Mouse (Mus musculus) gastrocnemius, postnatal 14 days (tissue): ENCODE data around the gene Ngb. TPM values are rescaled to one million over a fixed set of nuclear protein-coding genes. Genes with fewer than 3 reads are reported as not detected.

Experiments used
- DNase-seq: peaks from one replicate; pipeline ENCODE4 v3.0.0; 2021; ENCODE audit warnings: mixed read lengths
- intact Hi-C: fragments of 180-260 bp; cut with DNase I; formaldehyde crosslinking; loops from one replicate; pipeline ENCODE4 v1.15.1; 2025; ENCODE audit warnings: low total_unique reads
- total RNA-seq, 2 experiments: library from RNA; stranded (reverse); gene quantifications; 2 replicates each; pipeline ENCODE4 v1.2.3; 2021

The Ngb gene
- total RNA-seq, 2 experiments from 2014 or later = 0.27 TPM; not detected in 1

DNA sequence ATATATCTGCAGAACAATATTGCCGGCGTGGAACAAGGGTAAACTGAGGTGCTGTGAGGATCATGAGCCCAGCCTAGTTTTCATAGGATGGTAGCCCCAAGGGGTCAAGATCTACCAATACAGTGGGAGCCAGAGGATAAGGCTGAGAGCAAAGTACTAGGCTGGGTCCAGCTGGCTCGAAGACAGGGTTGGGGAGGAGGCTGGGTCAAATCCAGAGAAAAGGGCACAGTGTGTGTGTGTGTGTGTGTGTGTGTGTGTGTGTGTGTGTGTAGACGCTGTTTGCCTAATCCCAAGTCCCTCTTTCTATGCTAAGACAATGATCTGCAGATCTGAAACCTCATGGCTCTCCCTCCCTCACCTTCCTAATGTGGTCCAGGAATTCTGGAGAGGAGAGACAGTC, 2.0 kb downstream of the Ngb start:
- no peak for DNase-seq
- intact Hi-C loops = no loop called here

DNA sequence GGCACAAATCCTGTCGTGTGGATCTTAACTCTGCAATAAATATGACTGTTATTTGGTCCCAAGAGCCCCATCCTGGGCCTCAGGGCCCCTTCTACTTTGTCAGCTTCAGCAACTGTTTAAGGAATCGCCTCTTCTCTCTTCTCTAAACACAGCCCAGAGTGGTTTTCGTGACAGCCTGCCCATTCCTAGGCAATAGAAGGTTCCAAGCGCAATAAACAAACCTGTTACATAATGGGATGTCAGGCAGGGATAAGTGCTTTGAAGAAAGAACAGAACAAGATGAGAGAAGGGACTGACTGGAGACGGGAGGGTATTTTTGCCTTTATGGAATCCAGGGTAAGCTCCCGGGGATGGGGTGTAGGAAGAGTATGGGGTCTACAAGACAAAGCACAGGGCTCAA, 8.7 kb downstream of the Ngb start:
- DNase-seq = no peak

DNA sequence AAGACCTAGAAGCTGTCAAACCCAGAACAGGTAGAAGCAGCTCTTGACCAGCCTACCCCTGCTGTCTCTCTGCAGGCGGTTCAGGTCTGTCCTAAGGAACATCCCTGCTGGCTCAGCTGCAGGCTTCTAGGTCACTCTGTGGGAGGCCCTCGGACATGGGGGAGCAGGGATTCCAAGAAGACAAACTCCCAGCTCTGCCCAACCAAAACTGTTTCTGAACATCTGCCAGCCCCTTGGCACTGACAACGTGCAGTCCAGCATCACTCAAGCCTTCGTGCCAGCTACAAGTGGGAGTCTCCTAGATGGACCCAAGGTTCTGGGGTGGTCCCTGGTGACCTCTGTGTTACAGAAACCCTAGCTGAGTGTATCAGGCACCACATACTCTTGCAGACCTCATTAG, 9.1 kb downstream of the Ngb start:
- DNase-seq = no peak
- intact Hi-C loops = no loop called here

More for the DNA sequence above, 8.7 kb downstream of the Ngb start:
- intact Hi-C loops = no loop called here

DNA sequence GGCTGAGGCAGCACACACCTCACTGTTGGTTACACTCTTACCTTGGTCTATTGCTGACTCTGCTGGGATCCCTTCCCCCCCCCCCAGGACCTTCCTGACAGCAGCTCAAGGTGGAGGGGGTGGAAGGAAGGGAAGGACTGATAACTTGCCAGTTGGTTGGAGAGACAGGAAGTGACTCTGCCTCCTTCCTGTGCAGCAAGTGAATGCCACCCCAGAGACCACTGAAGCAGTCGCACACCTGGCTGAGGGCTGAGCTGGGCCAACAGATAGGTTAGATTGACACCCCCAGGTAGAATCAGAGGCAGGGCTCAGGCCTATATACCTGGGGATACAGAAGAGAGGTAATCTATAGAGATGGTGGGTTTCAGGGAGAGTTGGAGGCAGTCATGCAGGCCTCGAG, 10.4 kb downstream of the Ngb start:
- intact Hi-C loops = no loop called here
- no peak for DNase-seq

DNA sequence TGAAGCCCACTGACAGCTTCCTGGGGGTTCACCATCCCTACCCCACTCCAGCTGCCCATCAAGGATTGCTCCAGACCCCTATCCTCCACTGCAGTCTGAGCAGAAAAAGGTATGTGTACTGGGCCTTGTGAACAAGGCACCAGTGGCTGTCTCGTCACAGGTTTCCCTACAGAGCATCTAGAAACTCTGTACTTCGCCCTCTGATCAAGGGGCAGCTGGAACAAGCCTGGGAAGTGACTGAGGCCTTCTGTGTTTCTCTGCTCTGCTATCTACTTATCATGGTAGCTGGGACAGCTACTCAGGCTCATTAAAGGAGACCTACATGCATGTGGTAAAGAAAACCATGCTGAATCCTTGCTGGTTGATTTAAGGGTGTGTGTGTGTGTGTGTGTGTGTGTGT, 12.6 kb downstream of the Ngb start:
- intact Hi-C loops = no loop called here
- no peak for DNase-seq

DNA sequence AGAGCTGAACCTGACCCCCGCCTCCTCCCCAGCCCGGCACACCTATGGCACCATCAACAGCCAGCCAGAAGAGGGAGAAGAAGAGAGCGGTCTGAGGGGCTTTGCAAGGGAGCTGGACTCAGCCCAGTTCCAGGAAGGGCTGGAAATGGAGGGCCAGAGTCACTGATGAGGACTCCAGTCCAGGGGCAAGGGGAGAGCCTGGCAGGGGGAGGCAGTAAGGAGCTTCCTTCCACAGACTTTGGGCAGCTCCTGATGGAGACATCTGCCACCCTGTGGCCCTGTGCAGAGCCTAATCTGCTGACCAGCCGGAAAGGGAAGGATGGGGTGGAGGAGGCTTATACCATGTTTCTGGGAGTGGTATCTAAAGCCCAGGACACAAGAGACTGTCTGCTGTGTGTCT, 13.1 kb downstream of the Ngb start:
- intact Hi-C loops = no loop called here
- DNase-seq = no peak

DNA sequence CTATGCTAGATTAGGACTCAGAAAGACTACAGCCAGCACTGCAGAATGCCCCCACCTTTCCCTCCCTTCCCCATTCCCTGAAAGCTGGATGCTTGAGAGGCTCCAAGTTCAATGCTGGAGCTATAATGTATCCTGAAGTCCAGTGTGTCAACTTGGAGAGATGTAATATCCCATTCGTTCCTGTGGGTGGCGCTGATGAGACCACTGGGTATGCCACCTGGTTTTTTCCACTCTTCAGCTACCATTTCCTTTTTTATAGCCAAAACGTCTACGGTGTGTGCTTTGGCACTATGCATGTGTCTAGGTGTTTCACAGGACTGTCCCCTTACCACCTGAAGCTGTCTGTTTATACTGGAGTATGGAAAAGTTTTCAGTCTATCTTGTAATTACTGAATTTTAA, 14.0 kb downstream of the Ngb start:
- DNase-seq = no peak
- intact Hi-C loops = no loop called here

DNA sequence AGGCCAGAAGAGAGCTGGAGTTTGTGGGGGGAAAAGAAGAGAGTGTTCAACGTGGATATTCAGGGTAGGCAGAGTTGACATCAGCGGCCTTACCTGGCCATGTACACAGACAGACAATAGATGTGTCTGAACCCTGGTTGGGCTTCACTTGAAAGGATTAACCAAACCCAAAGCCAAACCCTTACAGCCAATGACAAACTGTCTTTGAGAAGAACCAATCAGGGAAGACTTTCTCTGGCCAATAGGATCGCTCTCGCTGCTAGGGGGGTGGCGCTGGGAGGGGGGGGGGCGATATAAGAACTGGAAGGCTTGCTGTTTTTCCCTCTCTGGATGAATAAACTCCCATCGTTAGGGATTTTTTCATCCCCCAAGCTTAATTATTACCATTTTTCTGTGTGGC, 15.1 kb downstream of the Ngb start:
- intact Hi-C loops = no loop called here
- no peak for DNase-seq

DNA sequence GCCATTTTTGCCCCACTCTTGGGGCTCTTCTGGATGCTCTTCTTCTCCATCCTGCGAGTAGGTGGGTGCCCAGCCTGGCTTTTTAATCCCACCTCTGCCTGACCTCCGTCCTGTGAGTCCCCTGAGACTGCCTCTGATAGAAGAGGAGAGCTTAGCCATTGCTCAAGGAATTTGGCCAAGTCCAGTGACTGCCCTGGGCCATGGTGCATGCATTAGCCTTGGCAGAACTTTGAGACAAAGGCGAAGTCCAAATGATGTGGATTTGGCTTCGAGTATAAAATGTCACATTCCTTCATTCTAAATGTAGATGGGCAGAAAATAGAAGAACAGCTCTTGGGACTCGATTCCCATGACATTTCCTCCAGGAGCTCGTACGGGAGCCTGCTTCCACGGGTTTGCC, 19.5 kb downstream of the Ngb start:
- DNase-seq = no peak
- intact Hi-C loops = no loop called here

DNA sequence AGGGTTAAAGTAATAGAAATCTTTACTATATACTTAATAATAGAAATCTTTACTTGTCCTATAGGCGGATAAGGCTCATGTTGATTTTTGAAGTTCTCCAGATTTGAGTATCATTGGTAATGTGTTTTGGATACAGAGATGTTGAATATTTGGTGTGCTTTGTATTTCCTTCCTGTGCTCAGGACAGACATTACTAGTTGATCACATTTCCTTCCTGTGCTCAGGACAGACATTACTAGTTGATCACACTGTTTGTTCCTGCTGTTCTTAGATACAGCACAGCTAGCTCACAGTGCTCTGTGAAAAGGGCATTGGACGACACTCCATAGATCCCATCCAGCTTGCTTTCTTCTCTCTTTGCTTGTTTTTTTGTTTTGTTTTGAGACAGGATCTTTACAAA, 25.7 kb downstream of the Ngb start:
- intact Hi-C loops = no loop called here
- DNase-seq = no peak

DNA sequence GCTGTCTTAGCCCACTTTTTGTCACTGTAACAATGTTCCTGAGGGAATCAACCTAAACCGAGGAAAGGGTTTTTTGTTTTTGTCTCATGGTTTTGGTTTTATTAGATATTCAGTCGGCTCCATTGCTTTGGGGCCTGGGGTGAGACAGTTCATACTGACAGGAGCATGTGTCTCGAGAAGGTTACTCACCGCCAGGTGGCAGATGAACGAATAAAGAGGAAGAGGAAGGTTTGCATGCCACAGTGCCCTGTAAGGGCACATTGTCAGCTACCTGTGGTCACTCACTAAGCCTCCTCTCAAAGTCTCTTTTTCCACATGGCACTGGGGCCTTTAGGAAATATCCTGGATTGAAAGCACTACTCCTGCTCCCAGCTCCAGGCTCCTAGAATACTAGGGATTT, 31.8 kb downstream of the Ngb start:
- DNase-seq = no peak
- intact Hi-C loops = no loop called here

DNA sequence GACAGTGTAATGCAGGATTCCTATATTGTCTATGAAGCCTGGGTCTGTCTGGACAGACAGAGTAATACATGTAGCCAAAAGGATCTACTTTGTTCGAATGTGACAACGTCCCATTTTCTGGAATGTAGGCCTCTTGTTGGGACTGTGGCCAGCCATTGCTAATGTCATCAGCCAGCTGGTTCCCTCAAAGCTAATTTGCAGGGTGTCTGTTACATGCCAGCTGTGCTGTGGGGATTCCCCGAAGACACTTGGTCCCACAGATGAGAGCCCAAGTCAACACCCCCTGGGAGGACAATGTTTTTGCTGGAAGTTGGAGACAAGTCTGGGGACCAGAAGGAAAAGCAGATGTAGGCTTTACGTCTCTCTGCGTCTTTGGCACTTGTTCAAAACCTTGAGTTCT, 35.9 kb downstream of the Ngb start:
- DNase-seq = peak; percentile 24
- intact Hi-C loops = no loop called here

DNA sequence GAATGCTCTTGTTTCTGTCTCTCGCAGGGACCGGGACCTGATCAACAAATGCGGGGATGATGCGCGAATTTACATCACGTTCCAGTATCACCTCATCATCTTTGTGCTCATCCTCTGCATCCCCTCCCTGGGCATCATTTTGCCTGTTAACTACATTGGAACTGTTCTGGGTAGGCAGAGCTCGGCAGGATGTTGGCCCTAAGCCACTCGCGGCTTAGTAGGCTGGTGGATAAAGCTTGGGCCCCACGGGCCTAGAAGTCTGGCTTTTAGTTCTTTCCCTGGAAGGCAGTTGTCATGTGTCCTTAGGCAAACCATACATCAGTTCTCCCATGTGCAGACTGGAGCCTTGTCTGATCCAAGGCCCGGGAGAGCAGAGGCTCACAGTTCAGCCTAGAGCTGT, 36.9 kb downstream of the Ngb start:
- DNase-seq = no peak
- intact Hi-C loops = no loop called here

DNA sequence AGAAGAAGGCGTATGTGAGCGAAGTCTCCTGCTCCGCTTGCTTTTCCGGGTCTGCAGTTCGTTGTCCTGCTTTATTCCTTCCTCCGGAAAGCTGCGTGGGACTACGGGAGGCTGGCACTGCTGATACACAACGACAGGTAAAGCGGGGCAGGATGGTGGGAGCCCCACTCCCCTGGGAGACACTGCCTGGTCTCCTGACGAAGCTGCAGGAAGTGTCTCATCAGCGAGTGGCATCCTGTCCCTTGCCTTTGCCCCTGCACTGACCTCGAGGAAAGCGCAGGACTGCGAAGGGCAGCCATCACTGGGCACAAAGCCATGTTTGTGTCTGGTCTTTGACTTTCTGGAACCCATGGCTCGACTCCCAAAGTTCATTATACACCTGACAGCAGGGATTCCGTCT, 45.3 kb downstream of the Ngb start:
- no peak for DNase-seq
- intact Hi-C loops = loop anchor here (5.0 kb wide), 1 partner anchor 55 kb away; no protein-coding TSS in a partner anchor

DNA sequence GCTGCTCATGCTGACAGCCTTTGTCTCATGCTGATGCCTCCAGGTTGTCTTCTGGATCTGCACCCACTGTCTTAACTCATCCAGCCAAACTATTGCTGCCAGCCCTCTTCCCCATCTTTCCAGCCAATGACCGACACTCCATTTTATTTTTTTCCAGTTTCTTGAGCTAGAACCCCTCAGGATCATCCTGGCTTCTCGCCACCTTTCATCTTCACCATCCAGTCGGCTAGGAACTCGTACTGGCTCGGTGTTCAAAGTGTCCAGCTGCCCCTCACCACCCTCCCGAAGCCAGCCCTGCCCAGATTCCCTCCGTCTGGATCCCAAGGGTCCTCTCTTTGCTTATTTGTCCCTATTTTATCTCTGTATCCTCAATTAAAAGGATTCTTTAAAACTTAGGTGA, 47.5 kb downstream of the Ngb start:
- no peak for DNase-seq
- intact Hi-C loops = loop anchor here (5.0 kb wide), 1 partner anchor 53 kb away; no protein-coding TSS in a partner anchor

DNA sequence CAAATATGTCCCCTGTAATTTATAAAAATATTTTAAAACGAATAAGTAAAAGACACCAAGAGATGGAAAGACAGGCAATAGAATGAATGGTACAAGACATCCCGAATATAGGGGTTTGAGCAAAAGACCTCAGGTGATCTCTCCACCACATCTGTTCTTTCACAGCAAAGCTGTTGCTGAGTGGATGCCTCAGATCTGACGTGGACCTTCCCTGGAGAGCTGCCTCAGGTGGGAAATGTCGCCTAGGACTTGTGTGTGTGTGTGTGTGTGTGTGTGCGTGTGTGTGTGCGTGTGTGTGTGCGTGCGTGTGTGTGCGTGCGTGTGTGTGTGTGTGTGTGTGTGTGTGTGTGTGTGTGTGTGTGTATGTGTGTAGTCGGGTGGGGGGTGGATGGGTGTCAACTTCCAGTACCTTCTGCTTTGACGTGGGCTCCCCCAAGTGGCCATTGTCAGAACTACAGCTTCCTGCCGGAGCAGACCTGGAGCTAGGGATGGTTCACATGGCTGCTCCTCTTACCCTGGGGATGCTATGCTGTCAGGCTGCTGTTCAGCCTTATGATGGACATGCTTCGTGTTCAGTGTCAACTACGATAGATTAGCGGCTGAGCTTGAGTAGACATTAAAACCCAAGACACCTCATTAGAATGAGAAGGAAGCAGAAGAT, 49.5 kb downstream of the Ngb start:
- DNase-seq = peak; percentile 77
- intact Hi-C loops = no loop called here

DNA sequence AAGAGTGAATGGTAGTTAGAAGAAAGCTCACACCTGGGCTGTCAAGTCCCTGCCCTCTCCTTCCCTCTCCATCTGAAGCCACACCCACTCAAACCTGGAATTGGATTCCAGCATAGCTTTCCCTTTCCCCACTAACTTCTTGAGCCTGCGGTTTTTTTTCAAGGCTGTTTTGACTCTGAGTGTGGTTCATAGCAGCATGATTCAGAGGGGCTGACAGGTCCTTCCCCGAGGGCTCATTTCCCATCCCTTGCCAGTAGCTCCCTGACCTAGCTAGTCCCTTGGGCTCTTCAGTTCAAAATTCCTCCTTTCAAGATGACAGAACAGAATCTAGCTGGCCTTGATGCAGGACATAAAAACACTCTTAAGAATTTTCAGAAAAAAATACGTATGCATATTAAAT, 54.8 kb downstream of the Ngb start:
- intact Hi-C loops = loop anchor here (5.0 kb wide), 1 partner anchor 280 kb away; no protein-coding TSS in a partner anchor
- no peak for DNase-seq

Other genes starting within 250 kb of the Ngb start
- 10 to 100 TPM; 41.8 to 42.8 TPM for gene Irf2bpl, start 217.7 kb downstream of the Ngb start, total RNA-seq
- 10 to 100 TPM; 20.2 to 20.3 TPM for gene Cipc, start 155.5 kb downstream of the Ngb start, total RNA-seq
- not detected for gene Zdhhc22, start 112.1 kb downstream of the Ngb start, total RNA-seq
- under 1 TPM; 0.07 to 0.10 TPM for gene Tmem63c, start 81.2 kb downstream of the Ngb start, total RNA-seq
- 10 to 100 TPM; 41.5 to 41.7 TPM for gene Gstz1, start 44.6 kb upstream of the Ngb start, total RNA-seq
- gene Pomt2, start 45.4 kb upstream of the Ngb start, total RNA-seq = 1 to 10 TPM; 5.8 to 6.2 TPM
- under 1 TPM in 1 of 2 experiments, not detected in 1; 0.29 TPM for gene Samd15, start 97.2 kb upstream of the Ngb start, total RNA-seq
- 1 to 10 TPM; 1.9 to 2.1 TPM for gene Tmed8, start 97.9 kb upstream of the Ngb start, total RNA-seq
- under 1 TPM; 0.23 to 0.49 TPM for gene Noxred1, start 136.2 kb upstream of the Ngb start, total RNA-seq
- gene Vipas39, start 163.7 kb upstream of the Ngb start, total RNA-seq = 10 to 100 TPM in 1 of 2 experiments, 1 to 10 TPM in 1; 9.0 to 11.0 TPM
- gene Ahsa1, start 163.9 kb upstream of the Ngb start, total RNA-seq = 100 to 1,000 TPM; 111 to 115 TPM
- gene Ism2, start 197.2 kb upstream of the Ngb start, total RNA-seq = under 1 TPM in 1 of 2 experiments, not detected in 1; 0.08 TPM